Mouse (Mus musculus) embryonic facial prominence, embryonic 15.5 days (tissue): ENCODE measurements at regions not wholly inside any gene's neighbourhood (a gene's known extent, or its start where the extent isn't known, plus 50 kb on each side); places are given as distances from the start of the nearest gene placed in this dataset. TPM values are rescaled to one million over a fixed set of nuclear protein-coding genes. Genes with fewer than 3 reads are reported as not detected.

Experiments
- ATAC-seq: fragments of 200-750 bp; cut with Nextera tagmentation; 2 replicates; pipeline ENCODE4 v1.8.0; 2017; ENCODE audit warnings: low read depth, moderate TSS enrichment; ENCODE audit not compliant: insufficient number of reproducible peaks, low FRiP score, low TSS enrichment
- H3K27ac ChIP-seq: fragments of 300-500 bp; sonication (generic); replicated peaks from 2 replicates; pipeline ENCODE4 v1.5.1; 2015; ENCODE audit warnings: mild to moderate bottlenecking, inconsistent platforms
- H3K27me3 ChIP-seq: fragments of 300-500 bp; sonication (generic); 2 replicates; pipeline ENCODE4 v1.6.1; 2015; ENCODE audit warnings: inconsistent platforms
- H3K36me3 ChIP-seq: fragments of 300-500 bp; sonication (generic); 2 replicates; pipeline ENCODE4 v1.6.1; 2015; ENCODE audit warnings: mild to moderate bottlenecking, inconsistent platforms
- H3K4me1 ChIP-seq: fragments of 300-500 bp; sonication (generic); 2 replicates; pipeline ENCODE4 v1.6.1; 2015; ENCODE audit warnings: inconsistent platforms
- H3K4me2 ChIP-seq: fragments of 300-500 bp; sonication (generic); replicated peaks from 2 replicates; pipeline ENCODE4 v1.6.1; 2015; ENCODE audit warnings: mild to moderate bottlenecking, inconsistent platforms
- H3K4me3 ChIP-seq: fragments of 300-500 bp; sonication (generic); replicated peaks from 2 replicates; pipeline ENCODE4 v1.5.1; 2015; ENCODE audit warnings: mild to moderate bottlenecking, inconsistent platforms
- H3K9ac ChIP-seq: fragments of 300-500 bp; sonication (generic); 2 replicates; pipeline ENCODE4 v1.6.1; 2015; ENCODE audit warnings: inconsistent platforms
- H3K9me3 ChIP-seq: fragments of 300-500 bp; sonication (generic); replicated peaks from 2 replicates; pipeline ENCODE4 v1.6.1; 2016; ENCODE audit warnings: inconsistent platforms
- WGBS: fragments of 180-500 bp; shearing (Covaris S2); methylation state at CpG from one replicate; pipeline ENCODE4 v1.1.7; 2015; 5-methylcytosine and 5-hydroxymethylcytosine counted together
- microRNA counts: library from miRNA; unstranded; fragments of <30 nt; microRNA quantifications from one replicate; lab custom pipeline; 2016
- microRNA-seq: library from miRNA; unstranded; fragments of <30 nt; microRNA quantifications from one replicate; pipeline ENCODE4, GENCODE M21; 2016; ENCODE audit warnings: borderline number of aligned reads

DNA sequence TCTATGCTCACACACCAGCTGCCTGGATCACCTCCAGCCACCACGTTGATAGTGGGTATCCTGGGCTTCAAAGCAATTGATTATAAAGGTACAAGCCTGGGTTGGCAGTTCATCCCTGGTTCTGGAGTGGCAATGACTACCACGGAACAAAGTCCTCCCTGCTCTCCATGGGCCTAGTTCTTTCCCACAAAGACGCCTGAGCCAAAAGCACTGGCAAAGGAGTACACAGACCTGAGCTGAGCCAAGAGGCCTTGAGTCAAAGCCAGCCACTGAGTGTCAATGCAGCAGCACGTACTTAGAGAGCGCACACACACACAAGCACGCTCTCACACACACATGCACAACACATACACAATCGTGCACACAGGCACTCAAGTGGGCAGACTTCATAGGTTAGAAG, 54.6 kb upstream of the Dio3 start:
- whole genome bisulfite sequencing = 78% methylated on average over 7 of the region's 7 CpGs
- Histone ChIP-seq H3K4me1 (no peaks in the 10 kb centered on the region; the same call in 1 of the 2 replicates), H3K9ac (no peak overlapping the region), H3K36me3 (no peaks in the 10 kb centered on the region), H3K27me3 (no peaks in the 10 kb centered on the region), H3K4me2 (no peak overlapping the region), H3K9me3 (no peaks in the 10 kb centered on the region), H3K4me3 (no peak overlapping the region), H3K27ac (no peak overlapping the region)
- no peak for ATAC-seq

DNA sequence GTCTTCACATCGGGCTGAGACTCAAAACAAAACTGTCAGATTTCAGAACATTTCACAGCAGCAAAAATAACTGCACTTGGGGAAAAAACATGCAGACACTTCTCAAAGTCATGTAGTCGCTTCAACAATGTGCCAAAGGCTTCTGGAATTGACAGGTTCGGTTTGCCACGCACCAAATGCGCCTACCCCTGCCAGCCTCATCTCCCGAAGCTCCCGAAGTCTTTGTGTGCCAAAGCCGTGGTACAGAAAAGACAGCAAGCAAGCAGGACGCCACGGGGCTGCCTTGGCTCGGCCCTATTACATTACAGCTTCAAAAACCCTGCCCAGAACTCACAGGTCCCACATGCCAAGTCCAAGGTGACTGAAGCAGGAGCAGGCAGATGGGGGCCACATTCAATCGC, 50.9 kb upstream of the Dio3 start:
- Histone ChIP-seq H3K4me1 (peaks cover 16% of the 10 kb centered on the region), H3K9ac (no peak overlapping the region), H3K27ac (no peak overlapping the region), H3K36me3 (no peaks in the 10 kb centered on the region), H3K27me3 (no peaks in the 10 kb centered on the region), H3K9me3 (no peaks in the 10 kb centered on the region), H3K4me3 (no peak overlapping the region), H3K4me2 (no peak overlapping the region)
- ATAC-seq = no peak
- 77% methylated on average over 12 of the region's 12 CpGs for WGBS

MicroRNAs in the stretch of these regions (microRNA counts, 519-probe panel; counts per million panel counts)
- microRNA mmu-miR-1193 (lab: Ali Mortazavi, UCI) (2,434 counts per million, percentile 54 among the panel's probes with 10 or more counts), microRNA mmu-miR-1197 (lab: Ali Mortazavi, UCI) (1,946 counts per million, percentile 36 among the panel's probes with 10 or more counts), microRNA mmu-miR-134 (lab: Ali Mortazavi, UCI) (2,930 counts per million, percentile 70 among the panel's probes with 10 or more counts), microRNA mmu-miR-154 (lab: Ali Mortazavi, UCI) (3,349 counts per million, percentile 79 among the panel's probes with 10 or more counts), microRNA mmu-miR-299 (lab: Ali Mortazavi, UCI) (not detected), microRNA mmu-miR-300 (lab: Ali Mortazavi, UCI) (3,459 counts per million, percentile 82 among the panel's probes with 10 or more counts), microRNA mmu-miR-3072 (lab: Ali Mortazavi, UCI) (not detected), microRNA mmu-miR-323-3p (lab: Ali Mortazavi, UCI) (2,820 counts per million, percentile 67 among the panel's probes with 10 or more counts), microRNA mmu-miR-323-5p (lab: Ali Mortazavi, UCI) (2,001 counts per million, percentile 39 among the panel's probes with 10 or more counts), microRNA mmu-miR-329 (lab: Ali Mortazavi, UCI) (3,906 counts per million, percentile 92 among the panel's probes with 10 or more counts), microRNA mmu-miR-369-3p (lab: Ali Mortazavi, UCI) (3,796 counts per million, percentile 89 among the panel's probes with 10 or more counts), microRNA mmu-miR-369-5p (lab: Ali Mortazavi, UCI) (2,751 counts per million, percentile 65 among the panel's probes with 10 or more counts), microRNA mmu-miR-376a (lab: Ali Mortazavi, UCI) (3,645 counts per million, percentile 86 among the panel's probes with 10 or more counts), microRNA mmu-miR-376b (lab: Ali Mortazavi, UCI) (4,071 counts per million, percentile 93 among the panel's probes with 10 or more counts), microRNA mmu-miR-376c (lab: Ali Mortazavi, UCI) (3,624 counts per million, percentile 86 among the panel's probes with 10 or more counts), microRNA mmu-miR-377 (lab: Ali Mortazavi, UCI) (3,782 counts per million, percentile 88 among the panel's probes with 10 or more counts), microRNA mmu-miR-379 (lab: Ali Mortazavi, UCI) (2,992 counts per million, percentile 72 among the panel's probes with 10 or more counts), microRNA mmu-miR-380-3p (lab: Ali Mortazavi, UCI) (2,056 counts per million, percentile 42 among the panel's probes with 10 or more counts), microRNA mmu-miR-380-5p (lab: Ali Mortazavi, UCI) (1,912 counts per million, percentile 33 among the panel's probes with 10 or more counts), microRNA mmu-miR-381 (lab: Ali Mortazavi, UCI) (3,569 counts per million, percentile 85 among the panel's probes with 10 or more counts), microRNA mmu-miR-382 (lab: Ali Mortazavi, UCI) (3,528 counts per million, percentile 83 among the panel's probes with 10 or more counts), microRNA mmu-miR-409-3p (lab: Ali Mortazavi, UCI) (2,194 counts per million, percentile 48 among the panel's probes with 10 or more counts), microRNA mmu-miR-409-5p (lab: Ali Mortazavi, UCI) (2,455 counts per million, percentile 56 among the panel's probes with 10 or more counts), microRNA mmu-miR-410 (lab: Ali Mortazavi, UCI) (3,693 counts per million, percentile 87 among the panel's probes with 10 or more counts), microRNA mmu-miR-411 (lab: Ali Mortazavi, UCI) (2,950 counts per million, percentile 71 among the panel's probes with 10 or more counts), microRNA mmu-miR-412 (lab: Ali Mortazavi, UCI) (1,355 counts per million, percentile 8 among the panel's probes with 10 or more counts), microRNA mmu-miR-453 (lab: Ali Mortazavi, UCI) (not detected), microRNA mmu-miR-485 (lab: Ali Mortazavi, UCI) (1,761 counts per million, percentile 24 among the panel's probes with 10 or more counts), microRNA mmu-miR-487b (lab: Ali Mortazavi, UCI) (3,273 counts per million, percentile 78 among the panel's probes with 10 or more counts), microRNA mmu-miR-494 (lab: Ali Mortazavi, UCI) (not detected), microRNA mmu-miR-495 (lab: Ali Mortazavi, UCI) (3,597 counts per million, percentile 85 among the panel's probes with 10 or more counts), microRNA mmu-miR-496 (lab: Ali Mortazavi, UCI) (1,788 counts per million, percentile 25 among the panel's probes with 10 or more counts), microRNA mmu-miR-539 (lab: Ali Mortazavi, UCI) (2,744 counts per million, percentile 65 among the panel's probes with 10 or more counts), microRNA mmu-miR-541 (lab: Ali Mortazavi, UCI) (3,026 counts per million, percentile 72 among the panel's probes with 10 or more counts), microRNA mmu-miR-543 (lab: Ali Mortazavi, UCI) (3,445 counts per million, percentile 81 among the panel's probes with 10 or more counts), microRNA mmu-miR-544 (lab: Ali Mortazavi, UCI) (not detected), microRNA mmu-miR-654-3p (lab: Ali Mortazavi, UCI) (1,905 counts per million, percentile 32 among the panel's probes with 10 or more counts), microRNA mmu-miR-654-5p (lab: Ali Mortazavi, UCI) (not detected), microRNA mmu-miR-666-3p (lab: Ali Mortazavi, UCI) (1,561 counts per million, percentile 14 among the panel's probes with 10 or more counts), microRNA mmu-miR-666-5p (lab: Ali Mortazavi, UCI) (not detected), microRNA mmu-miR-667 (lab: Ali Mortazavi, UCI) (2,414 counts per million, percentile 54 among the panel's probes with 10 or more counts), microRNA mmu-miR-668 (lab: Ali Mortazavi, UCI) (1,932 counts per million, percentile 36 among the panel's probes with 10 or more counts), microRNA mmu-miR-679 (lab: Ali Mortazavi, UCI) (not detected), microRNA mmu-miR-758 (lab: Ali Mortazavi, UCI) (not detected), microRNA mmu-miR-882 (lab: Ali Mortazavi, UCI) (1,678 counts per million, percentile 19 among the panel's probes with 10 or more counts)

Small RNAs in the stretch of these regions (microRNA-seq; reads per million reads assigned to microRNA genes)
- not detected for gene Gm24321
- not detected for gene Gm25252
- not detected for gene Gm25750
- 1.0 reads per million for gene Gm27379
- not detected for gene Gm44322
- 1,047 reads per million, percentile 76 among the genes with 10 or more reads in this experiment for gene Mir1193
- 0.52 reads per million for gene Mir1197
- gene Mir134 = 1,103 reads per million, percentile 77 among the genes with 10 or more reads in this experiment
- gene Mir154 = 1,238 reads per million, percentile 77 among the genes with 10 or more reads in this experiment
- gene Mir299a = 0.86 reads per million
- gene Mir299b = not detected
- gene Mir300 = 540 reads per million, percentile 72 among the genes with 10 or more reads in this experiment
- gene Mir3072 = 30.5 reads per million, percentile 40 among the genes with 10 or more reads in this experiment
- gene Mir323 = 331 reads per million, percentile 68 among the genes with 10 or more reads in this experiment
- gene Mir329 = 202 reads per million, percentile 63 among the genes with 10 or more reads in this experiment
- gene Mir369 = 5,291 reads per million, percentile 90 among the genes with 10 or more reads in this experiment
- gene Mir376a = not detected
- gene Mir376b = 352 reads per million, percentile 68 among the genes with 10 or more reads in this experiment
- gene Mir376c = 488 reads per million, percentile 71 among the genes with 10 or more reads in this experiment
- 88.6 reads per million, percentile 53 among the genes with 10 or more reads in this experiment for gene Mir377
- 5,459 reads per million, percentile 91 among the genes with 10 or more reads in this experiment for gene Mir379
- gene Mir380 = not detected
- gene Mir381 = 4,276 reads per million, percentile 88 among the genes with 10 or more reads in this experiment
- 3,905 reads per million, percentile 88 among the genes with 10 or more reads in this experiment for gene Mir382
- gene Mir409 = not detected
- gene Mir410 = 144 reads per million, percentile 59 among the genes with 10 or more reads in this experiment
- 14,151 reads per million, percentile 95 among the genes with 10 or more reads in this experiment for gene Mir411
- 90.0 reads per million, percentile 53 among the genes with 10 or more reads in this experiment for gene Mir412
- gene Mir453 = not detected
- gene Mir485 = 315 reads per million, percentile 67 among the genes with 10 or more reads in this experiment
- 11,689 reads per million, percentile 95 among the genes with 10 or more reads in this experiment for gene Mir487b
- gene Mir494 = 246 reads per million, percentile 66 among the genes with 10 or more reads in this experiment
- gene Mir495 = 99.5 reads per million, percentile 55 among the genes with 10 or more reads in this experiment
- 137 reads per million, percentile 58 among the genes with 10 or more reads in this experiment for gene Mir496a
- not detected for gene Mir539
- gene Mir541 = 2,659 reads per million, percentile 85 among the genes with 10 or more reads in this experiment
- gene Mir543 = 569 reads per million, percentile 72 among the genes with 10 or more reads in this experiment
- 2.8 reads per million, percentile 11 among the genes with 10 or more reads in this experiment for gene Mir544
- gene Mir654 = not detected
- gene Mir666 = 41.7 reads per million, percentile 43 among the genes with 10 or more reads in this experiment
- 185 reads per million, percentile 61 among the genes with 10 or more reads in this experiment for gene Mir667
- 46.6 reads per million, percentile 45 among the genes with 10 or more reads in this experiment for gene Mir668
- gene Mir679 = 110 reads per million, percentile 56 among the genes with 10 or more reads in this experiment
- gene Mir758 = 7.4 reads per million, percentile 26 among the genes with 10 or more reads in this experiment
- gene Mir882 = not detected
